Mouse (Mus musculus): Measurements from ENCODE around the gene Ski.

DNA sequence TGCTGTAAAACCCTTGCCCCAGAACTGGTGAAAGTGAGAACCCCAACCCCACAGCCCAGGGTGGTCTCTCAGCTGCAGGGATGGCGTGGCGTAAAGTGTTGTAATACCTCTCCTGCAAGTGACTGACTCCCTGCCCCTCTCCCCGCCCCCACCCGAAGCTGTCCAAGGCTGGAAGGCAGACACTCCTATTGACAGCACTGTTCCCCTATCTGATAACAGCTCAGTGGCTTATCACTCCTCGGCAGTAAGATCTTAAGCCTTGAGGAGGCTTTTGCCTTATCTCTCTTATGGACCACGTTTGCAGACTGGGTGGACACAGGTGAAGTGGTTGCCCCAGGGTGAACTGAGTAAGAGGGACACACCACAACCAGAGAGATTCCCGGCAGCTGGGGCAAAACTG, 97.1 kb downstream of the Ski start:
- TF ChIP-seq CTCF (IDR thresholded peaks at IDR 0.05; ENCODE audit: insufficient read depth, low read length) (no peak), POLR2A (IDR thresholded peaks at IDR 0.05; ENCODE audit: borderline replicate concordance, extremely low read depth, low read depth, low read length) (no peak)

All from lung, adult 2 months (tissue).